Mouse (Mus musculus) forebrain, embryonic 12.5 days (tissue): ENCODE data around the gene Slco3a1. TPM values are rescaled to one million over a fixed set of nuclear protein-coding genes. Genes with fewer than 3 reads are reported as not detected.

Experiments
- ATAC-seq: fragments of 200-750 bp; cut with Nextera tagmentation; 2 replicates; pipeline ENCODE4 v1.8.0; 2017; ENCODE audit warnings: moderate TSS enrichment; ENCODE audit not compliant: low FRiP score
- H3K27ac ChIP-seq: fragments of 300-500 bp; sonication (generic); 2 replicates; pipeline ENCODE4 v1.5.1; 2016; ENCODE audit warnings: mild to moderate bottlenecking
- H3K27me3 ChIP-seq: fragments of 300-500 bp; sonication (generic); 2 replicates; pipeline ENCODE4 v1.6.1; 2016; ENCODE audit warnings: mild to moderate bottlenecking
- H3K36me3 ChIP-seq: fragments of 300-500 bp; sonication (generic); replicated peaks from 2 replicates; pipeline ENCODE4 v1.6.1; 2016; ENCODE audit warnings: mild to moderate bottlenecking
- H3K4me1 ChIP-seq: fragments of 300-500 bp; sonication (generic); 2 replicates; pipeline ENCODE4 v1.6.1; 2016
- H3K4me2 ChIP-seq: fragments of 300-500 bp; sonication (generic); 2 replicates; pipeline ENCODE4 v1.6.1; 2016; ENCODE audit warnings: mild to moderate bottlenecking, moderate library complexity
- H3K4me3 ChIP-seq: fragments of 300-500 bp; sonication (generic); replicated peaks from 2 replicates; pipeline ENCODE4 v1.5.1; 2016; ENCODE audit warnings: mild to moderate bottlenecking
- H3K9ac ChIP-seq: fragments of 300-500 bp; sonication (generic); 2 replicates; pipeline ENCODE4 v1.6.1; 2016; ENCODE audit warnings: mild to moderate bottlenecking
- H3K9me3 ChIP-seq: fragments of 300-500 bp; sonication (generic); 2 replicates; pipeline ENCODE4 v1.6.1; 2016
- WGBS: fragments of 180-500 bp; shearing (Covaris S2); methylation state at CpG from one replicate; pipeline ENCODE4 v1.1.7; 2016; 5-methylcytosine and 5-hydroxymethylcytosine counted together
- polyA plus RNA-seq: library from polyadenylated mRNA; unstranded; fragments of >200 nt; fragmentation: Nextera tagmentation; extraction: Ambion mirVana; gene quantifications from 2 replicates; pipeline ENCODE4 v1.2.1, GENCODE M21; 2016

Slco3a1 gene
- polyA plus RNA-seq, 1 experiment from 2014 or later: 12.0 TPM

GRCm38 (mm10) chr7:74466886-74467285, 87.7 kb downstream of the Slco3a1 start:
- no peak for ATAC-seq
- Histone ChIP-seq H3K27ac (no peak overlapping the region), H3K36me3 (no peaks in the 10 kb centered on the region), H3K4me1 (0 out of 2 replicates have a peak, but pooled peaks cover 6% of the 10 kb centered on the region), H3K4me3 (no peak overlapping the region), H3K9ac (no peak overlapping the region), H3K4me2 (no peak overlapping the region), H3K9me3 (no peaks in the 10 kb centered on the region), H3K27me3 (no peaks in the 10 kb centered on the region)
- 87% methylated on average over 4 of the region's 4 CpGs for WGBS

GRCm38 (mm10) chr7:74464638-74465037, 89.9 kb downstream of the Slco3a1 start:
- WGBS: 83% methylated on average over 7 of the region's 7 CpGs

GRCm38 (mm10) chr7:74462451-74462850, 92.1 kb downstream of the Slco3a1 start:
- H3K4me2 ChIP-seq: no peak overlapping the region
- H3K4me1 ChIP-seq: 0 out of 2 replicates have a peak, but pooled peaks cover 6% of the 10 kb centered on the region
- H3K4me3 ChIP-seq: no peak overlapping the region
- WGBS: 35% methylated on average over 4 of the region's 4 CpGs
- H3K9me3 ChIP-seq: no peaks in the 10 kb centered on the region
- no peak overlapping the region for H3K9ac ChIP-seq
- no peak for ATAC-seq
- no peaks in the 10 kb centered on the region for H3K27me3 ChIP-seq
- no peak overlapping the region for H3K27ac ChIP-seq
- H3K36me3 ChIP-seq: no peaks in the 10 kb centered on the region

More at GRCm38 (mm10) chr7:74464638-74465037, 89.9 kb downstream of the Slco3a1 start:
- no peak for ATAC-seq
- no peak overlapping the region for H3K27ac ChIP-seq
- H3K4me3 ChIP-seq: no peak overlapping the region
- H3K27me3 ChIP-seq: no peaks in the 10 kb centered on the region
- no peak overlapping the region for H3K9ac ChIP-seq
- no peaks in the 10 kb centered on the region for H3K9me3 ChIP-seq
- 0 out of 2 replicates have a peak, but pooled peaks cover 6% of the 10 kb centered on the region for H3K4me1 ChIP-seq
- no peak overlapping the region for H3K4me2 ChIP-seq
- H3K36me3 ChIP-seq: no peaks in the 10 kb centered on the region

GRCm38 (mm10) chr7:74461736-74462135, 92.8 kb downstream of the Slco3a1 start:
- no peak overlapping the region for H3K27ac ChIP-seq
- no peak overlapping the region for H3K4me2 ChIP-seq
- H3K9me3 ChIP-seq: no peaks in the 10 kb centered on the region
- no peak overlapping the region for H3K4me3 ChIP-seq
- H3K36me3 ChIP-seq: no peaks in the 10 kb centered on the region
- no peak for ATAC-seq
- H3K9ac ChIP-seq: no peak overlapping the region
- H3K4me1 ChIP-seq: 0 out of 2 replicates have a peak, but pooled peaks cover 6% of the 10 kb centered on the region
- H3K27me3 ChIP-seq: no peaks in the 10 kb centered on the region
- WGBS: 84% methylated on average over 5 of the region's 5 CpGs

GRCm38 (mm10) chr7:74461146-74461545, 93.4 kb downstream of the Slco3a1 start:
- no peak overlapping the region for H3K9ac ChIP-seq
- ATAC-seq: no peak
- WGBS: 88% methylated on average over 1 of the region's 1 CpGs

GRCm38 (mm10) chr7:74459812-74460211, 94.8 kb downstream of the Slco3a1 start:
- no peaks in the 10 kb centered on the region for H3K36me3 ChIP-seq
- ATAC-seq: no peak
- H3K4me3 ChIP-seq: no peak overlapping the region
- WGBS: 84% methylated on average over 3 of the region's 3 CpGs
- H3K9ac ChIP-seq: no peak overlapping the region
- no peaks in the 10 kb centered on the region for H3K9me3 ChIP-seq
- no peak overlapping the region for H3K27ac ChIP-seq
- H3K4me1 ChIP-seq: 0 out of 2 replicates have a peak, but pooled peaks cover 6% of the 10 kb centered on the region
- H3K4me2 ChIP-seq: no peak overlapping the region
- H3K27me3 ChIP-seq: no peaks in the 10 kb centered on the region

More at GRCm38 (mm10) chr7:74461146-74461545, 93.4 kb downstream of the Slco3a1 start:
- 0 out of 2 replicates have a peak, but pooled peaks cover 6% of the 10 kb centered on the region for H3K4me1 ChIP-seq
- no peaks in the 10 kb centered on the region for H3K36me3 ChIP-seq
- no peak overlapping the region for H3K4me2 ChIP-seq
- no peak overlapping the region for H3K4me3 ChIP-seq
- H3K27ac ChIP-seq: no peak overlapping the region
- H3K9me3 ChIP-seq: no peaks in the 10 kb centered on the region
- no peaks in the 10 kb centered on the region for H3K27me3 ChIP-seq

- ATAC-seq: no peak
- 83% methylated on average over 5 of the region's 5 CpGs for WGBS
- H3K27me3 ChIP-seq: no peaks in the 10 kb centered on the region
- H3K9ac ChIP-seq: no peak overlapping the region
- H3K4me3 ChIP-seq: no peak overlapping the region
- no peaks in the 10 kb centered on the region for H3K9me3 ChIP-seq
- H3K4me1 ChIP-seq: peaks cover 8% of the 10 kb centered on the region; the same call in 1 of the 2 replicates
- no peak overlapping the region for H3K4me2 ChIP-seq
- H3K36me3 ChIP-seq: no peaks in the 10 kb centered on the region
- H3K27ac ChIP-seq: no peak overlapping the region
Observed at GRCm38 (mm10) chr7:74459277-74459676, 95.3 kb downstream of the Slco3a1 start.

- ATAC-seq: no peak
- Histone ChIP-seq H3K9ac (no peak overlapping the region), H3K36me3 (no peaks in the 10 kb centered on the region), H3K4me2 (no peak overlapping the region), H3K27ac (no peak overlapping the region), H3K27me3 (no peaks in the 10 kb centered on the region), H3K4me3 (no peak overlapping the region), H3K9me3 (no peaks in the 10 kb centered on the region), H3K4me1 (peaks cover 10% of the 10 kb centered on the region; the same call in 1 of the 2 replicates)
- WGBS: 84% methylated on average over 8 of the region's 8 CpGs
Observed at GRCm38 (mm10) chr7:74458475-74459221, 95.9 kb downstream of the Slco3a1 start.

GRCm38 (mm10) chr7:74457347-74457975, 97.1 kb downstream of the Slco3a1 start:
- ATAC-seq: no peak
- Histone ChIP-seq H3K9me3 (no peaks in the 10 kb centered on the region), H3K27me3 (no peaks in the 10 kb centered on the region), H3K4me1 (peaks cover 9% of the 10 kb centered on the region; the same call in 1 of the 2 replicates), H3K4me3 (no peak overlapping the region), H3K9ac (no peak overlapping the region), H3K27ac (no peak overlapping the region), H3K36me3 (no peaks in the 10 kb centered on the region), H3K4me2 (no peak overlapping the region)
- WGBS: 90% methylated on average over 5 of the region's 5 CpGs

- H3K9ac ChIP-seq: no peak overlapping the region
- peaks cover 4% of the 10 kb centered on the region; the same call in 1 of the 2 replicates for H3K4me1 ChIP-seq
- no peak overlapping the region for H3K27ac ChIP-seq
- H3K36me3 ChIP-seq: no peaks in the 10 kb centered on the region
- no peak overlapping the region for H3K4me3 ChIP-seq
- no peaks in the 10 kb centered on the region for H3K9me3 ChIP-seq
- H3K4me2 ChIP-seq: no peak overlapping the region
- WGBS: 87% methylated on average over 2 of the region's 2 CpGs
- H3K27me3 ChIP-seq: no peaks in the 10 kb centered on the region
- no peak for ATAC-seq
Observed at GRCm38 (mm10) chr7:74456781-74457180, 97.8 kb downstream of the Slco3a1 start.

- H3K36me3 ChIP-seq: no peaks in the 10 kb centered on the region
- 82% methylated on average over 2 of the region's 2 CpGs for WGBS
- peaks cover 13% of the 10 kb centered on the region; the same call in 1 of the 2 replicates for H3K4me1 ChIP-seq
- no peak overlapping the region for H3K27ac ChIP-seq
- no peak overlapping the region for H3K9ac ChIP-seq
- H3K4me2 ChIP-seq: no peak overlapping the region
- ATAC-seq: no peak
- no peaks in the 10 kb centered on the region for H3K9me3 ChIP-seq
- no peaks in the 10 kb centered on the region for H3K27me3 ChIP-seq
- no peak overlapping the region for H3K4me3 ChIP-seq
Observed at GRCm38 (mm10) chr7:74451047-74451446, 103.5 kb downstream of the Slco3a1 start.

- 93% methylated on average over 1 of the region's 1 CpGs for WGBS
- H3K9ac ChIP-seq: no peak overlapping the region
Observed at GRCm38 (mm10) chr7:74449802-74450201, 104.8 kb downstream of the Slco3a1 start.

More at GRCm38 (mm10) chr7:74449802-74450201, 104.8 kb downstream of the Slco3a1 start:
- Histone ChIP-seq H3K4me3 (no peak overlapping the region), H3K4me1 (peaks cover 13% of the 10 kb centered on the region; the same call in 1 of the 2 replicates), H3K27me3 (no peaks in the 10 kb centered on the region), H3K27ac (no peak overlapping the region), H3K4me2 (no peak overlapping the region), H3K9me3 (no peaks in the 10 kb centered on the region), H3K36me3 (no peaks in the 10 kb centered on the region)
- ATAC-seq: no peak
